Mouse (Mus musculus) embryo, embryonic 11 days (tissue): Measurements from ENCODE around the gene Ifna6.

Experiments used
- DNase-seq: peaks from one replicate; pipeline ENCODE4 v3.0.0-alpha.2; 2015

The Ifna6 gene

GRCm38 (mm10) chr4:88849698-88850097 is 22.5 kb downstream of the Ifna6 start, which contains the start of gene Ifna1:
Gene Ifna1, plus strand, starts transcription at chr4:88850087.
- DNase-seq, result no peak

- no peak for DNase-seq
Measured at GRCm38 (mm10) chr4:88851026-88851763, 24.0 kb downstream of the Ifna6 start.

- no peak for DNase-seq
Measured at GRCm38 (mm10) chr4:88859214-88859613, 32.0 kb downstream of the Ifna6 start.

GRCm38 (mm10) chr4:88863309-88863708 is 36.1 kb downstream of the Ifna6 start:
- peak; percentile 56 for DNase-seq

GRCm38 (mm10) chr4:88864599-88864998 is 37.4 kb downstream of the Ifna6 start:
- no peak for DNase-seq

- no peak for DNase-seq
Measured at GRCm38 (mm10) chr4:88865011-88865569, 37.9 kb downstream of the Ifna6 start.

GRCm38 (mm10) chr4:88867366-88867925 is 40.2 kb downstream of the Ifna6 start:
- peak; percentile 83 for DNase-seq

GRCm38 (mm10) chr4:88867926-88868911 is 41.0 kb downstream of the Ifna6 start:
- DNase-seq, result peak; percentile 71

GRCm38 (mm10) chr4:88872691-88873090 is 45.5 kb downstream of the Ifna6 start:
- peak; percentile 72 for DNase-seq

- no peak for DNase-seq
Measured at GRCm38 (mm10) chr4:88875435-88876095, 48.3 kb downstream of the Ifna6 start.

GRCm38 (mm10) chr4:88876520-88876919 is 49.3 kb downstream of the Ifna6 start:
- no peak for DNase-seq
